Mouse (Mus musculus): ENCODE results near the gene Slc33a1.

The Slc33a1 gene

DNA sequence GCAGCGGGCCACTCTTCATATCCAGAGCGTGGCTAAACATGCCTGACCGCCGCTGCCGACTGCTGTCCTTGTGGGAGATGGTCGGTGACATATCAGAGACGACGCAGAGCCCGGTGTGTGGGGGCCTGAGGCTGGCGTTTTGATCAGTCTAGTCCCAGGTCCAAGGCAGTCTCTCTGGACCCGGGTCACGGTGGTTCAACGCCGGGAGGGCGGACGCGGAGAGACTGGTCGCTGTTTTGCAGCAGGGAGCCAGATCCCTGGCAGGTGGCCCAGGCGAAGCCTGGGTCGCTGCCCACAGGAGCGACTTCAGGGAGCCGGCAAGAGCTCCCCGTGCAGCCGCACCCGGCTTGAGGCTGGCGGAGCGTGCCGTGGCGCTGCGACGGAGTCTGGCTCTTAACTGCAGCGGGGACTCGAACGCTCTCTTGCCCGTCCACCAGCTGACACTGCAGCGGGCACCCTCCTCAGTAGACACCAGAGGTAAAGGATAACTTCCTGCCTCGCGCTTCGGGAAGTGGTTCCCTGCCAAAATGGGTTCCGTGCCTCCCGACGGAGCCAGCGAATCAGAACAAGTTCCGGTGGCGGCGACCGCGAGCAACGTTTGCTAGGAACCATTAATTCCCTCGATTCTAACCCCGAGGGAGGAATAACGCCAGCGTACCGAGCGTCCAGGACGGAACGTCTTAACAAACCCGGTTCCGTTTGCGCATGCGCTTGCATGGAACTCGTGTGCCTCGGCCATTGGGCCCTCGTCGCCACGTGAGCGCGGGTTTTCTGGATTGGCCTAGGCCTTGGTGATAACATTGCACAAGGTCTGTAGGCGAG lies at the start of gene Slc33a1:
TSS of gene Slc33a1 (minus strand) at position 669 of the 822 bp plus-strand sequence.
- TF ChIP-seq GATA4 (IDR thresholded peaks at IDR 0.05; ENCODE audit: insufficient replicate concordance, low read length): peak; percentile 44; the same call in 1 of the 2 replicates

DNA sequence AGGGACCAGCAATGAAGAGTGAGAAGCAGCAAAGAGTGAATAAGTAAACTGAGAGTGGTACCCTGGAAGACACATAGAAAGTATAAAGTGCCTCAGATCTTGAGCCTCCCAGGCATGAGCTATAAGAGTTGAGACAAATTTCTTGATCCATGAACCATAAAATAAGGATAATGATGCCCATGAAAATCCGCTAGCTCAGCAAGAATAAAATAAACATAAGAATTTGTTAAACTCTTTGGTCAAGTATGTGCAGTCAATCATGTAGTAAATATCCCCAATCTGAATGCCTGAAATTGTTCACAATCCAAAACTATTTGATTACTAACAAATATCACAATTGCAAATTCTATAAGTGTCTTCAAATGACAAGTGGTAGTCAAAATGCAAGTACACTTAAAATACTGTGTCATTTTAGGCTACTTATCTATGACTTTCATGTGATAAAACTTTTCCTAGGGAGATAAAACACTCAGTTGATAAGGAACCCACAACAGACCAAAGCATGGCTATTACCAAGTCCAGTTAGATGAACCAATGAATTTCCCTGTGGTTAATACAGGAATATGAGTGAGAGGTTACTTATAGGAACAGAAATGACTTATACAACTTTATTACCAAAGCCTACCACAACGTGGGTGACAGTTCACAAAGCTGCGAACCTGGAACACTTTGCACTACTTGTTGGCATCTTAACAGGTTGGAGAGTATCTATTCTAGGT lies 24.3 kb upstream of the Slc33a1 start:
- no peak for TF ChIP-seq GATA4 (IDR thresholded peaks at IDR 0.05; ENCODE audit: insufficient replicate concordance, low read length)

DNA sequence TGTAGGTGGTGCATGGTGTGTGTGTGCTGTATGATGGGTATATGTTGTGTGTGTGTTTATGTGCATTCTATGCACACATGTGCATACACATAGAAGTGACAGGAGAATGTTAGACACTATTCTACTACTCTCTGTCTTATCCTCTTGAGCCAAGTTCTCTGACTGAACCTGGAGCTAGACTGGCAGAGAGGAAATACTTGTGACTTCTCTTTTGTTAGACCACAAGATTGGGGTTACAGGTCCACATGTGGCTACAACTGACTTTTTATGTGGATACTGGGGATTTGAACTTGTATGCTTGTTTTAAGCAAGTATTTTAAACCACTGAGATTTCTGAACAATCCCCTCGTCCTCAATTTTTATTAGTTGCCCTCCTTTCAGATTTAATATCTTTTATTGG lies 22.1 kb upstream of the Slc33a1 start:
- TF ChIP-seq GATA4 (IDR thresholded peaks at IDR 0.05; ENCODE audit: insufficient replicate concordance, low read length): no peak

DNA sequence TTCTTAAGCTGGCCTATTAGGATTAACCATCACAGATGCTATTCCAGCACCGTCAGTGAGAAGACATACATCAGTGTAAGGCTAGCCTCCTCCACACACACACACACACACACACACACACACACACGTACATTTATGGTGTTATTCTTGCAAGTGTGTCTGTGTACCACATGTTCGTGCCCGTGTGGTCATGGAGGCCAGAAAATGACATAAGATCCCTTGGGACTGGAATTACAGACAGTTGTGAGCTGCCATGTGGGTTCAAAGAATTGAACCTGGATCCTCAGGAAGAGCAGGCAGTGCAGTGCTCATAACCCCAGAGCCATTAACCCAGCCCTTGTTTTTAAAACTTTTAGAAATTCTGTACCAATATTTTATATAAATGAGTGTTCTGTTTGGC lies 13.3 kb upstream of the Slc33a1 start:
- TF ChIP-seq GATA4 (IDR thresholded peaks at IDR 0.05; ENCODE audit: insufficient replicate concordance, low read length): no peak

DNA sequence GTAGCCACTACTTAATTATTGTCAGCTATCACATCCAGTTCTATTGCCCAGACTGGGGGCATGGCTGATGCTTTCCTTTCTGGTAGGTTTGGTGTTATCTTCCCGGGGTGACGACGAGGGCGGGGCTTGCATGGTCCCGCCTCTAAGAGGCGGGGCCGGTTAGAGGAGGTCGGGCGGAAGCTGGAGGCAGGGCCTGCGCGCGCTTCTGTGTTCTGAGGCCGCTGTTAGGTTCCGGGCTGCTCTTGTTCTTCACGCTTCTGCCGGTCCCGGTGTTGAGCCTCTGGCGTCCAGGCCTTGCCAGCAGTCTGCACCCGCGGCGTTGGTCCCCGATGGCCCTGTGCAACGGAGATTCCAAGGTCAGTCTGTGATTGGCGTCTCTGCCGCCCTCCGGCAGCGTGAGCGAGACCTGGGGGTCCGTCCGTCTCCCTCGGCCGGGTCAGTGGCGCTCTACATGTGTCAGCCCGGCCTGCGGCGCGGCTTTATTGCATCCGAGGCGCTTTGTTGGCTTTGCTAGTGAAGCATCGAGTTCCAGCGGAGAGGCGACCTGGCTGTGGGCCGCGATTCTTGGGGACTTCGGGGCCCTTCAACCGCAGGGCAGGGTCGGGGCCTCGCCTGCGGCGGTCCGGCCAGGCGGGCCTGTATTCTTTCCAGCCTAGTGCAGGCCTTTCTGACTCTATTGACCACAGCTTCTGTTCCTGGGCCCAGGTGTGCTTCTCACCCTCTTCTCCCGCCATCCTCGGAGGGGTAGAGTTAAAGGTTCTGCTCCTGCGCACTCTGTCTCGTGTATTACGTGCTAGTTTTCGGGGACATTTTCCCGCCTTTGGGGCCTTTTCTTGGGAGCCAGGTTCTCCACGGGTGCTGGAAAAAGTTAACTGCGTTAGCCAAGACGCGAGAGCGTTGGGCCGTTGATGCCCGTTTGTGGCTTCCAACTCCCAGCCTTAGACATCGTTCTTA lies 11.7 kb upstream of the Slc33a1 start, which contains the start of gene Gmps:
TSS of gene Gmps (plus strand) at position 152 of the 954 bp plus-strand sequence.
- peak; percentile 98; the same call in 1 of the 2 replicates for TF ChIP-seq GATA4 (IDR thresholded peaks at IDR 0.05; ENCODE audit: insufficient replicate concordance, low read length)

DNA sequence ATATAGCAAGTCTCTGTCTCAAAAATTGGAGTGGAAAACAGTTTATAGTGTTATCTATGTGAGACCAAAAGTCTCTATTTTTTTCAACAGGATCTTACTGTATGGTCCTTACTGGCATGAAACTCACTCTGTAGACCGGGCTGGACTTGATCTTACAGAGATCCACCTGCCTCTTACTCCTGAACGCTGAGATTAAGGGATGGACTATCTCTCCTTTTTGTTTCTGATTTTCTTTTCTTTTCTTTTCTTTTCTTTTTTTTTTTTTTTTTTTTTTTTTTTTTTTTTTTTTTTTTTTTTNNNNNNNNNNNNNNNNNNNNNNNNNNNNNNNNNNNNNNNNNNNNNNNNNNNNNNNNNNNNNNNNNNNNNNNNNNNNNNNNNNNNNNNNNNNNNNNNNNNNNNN lies 1.4 kb upstream of the Slc33a1 start:
- TF ChIP-seq GATA4 (IDR thresholded peaks at IDR 0.05; ENCODE audit: insufficient replicate concordance, low read length): no peak

DNA sequence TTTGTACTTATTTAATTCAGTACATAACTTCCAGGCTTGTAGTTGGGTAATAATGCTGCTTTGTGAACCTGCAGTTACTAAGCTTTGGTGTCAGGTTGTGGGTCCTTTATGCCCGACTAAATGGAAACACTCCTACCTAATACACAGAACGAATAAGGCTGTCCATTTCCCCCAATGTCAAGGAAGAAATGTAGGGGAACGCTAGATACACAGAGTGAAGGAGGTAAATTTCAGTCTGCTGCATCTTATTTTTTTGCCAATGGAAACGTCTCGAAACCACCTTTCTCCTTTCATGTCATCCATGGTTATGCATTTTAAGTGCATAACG lies 318 bp upstream of the Slc33a1 start:
- TF ChIP-seq GATA4 (IDR thresholded peaks at IDR 0.05; ENCODE audit: insufficient replicate concordance, low read length): no peak

DNA sequence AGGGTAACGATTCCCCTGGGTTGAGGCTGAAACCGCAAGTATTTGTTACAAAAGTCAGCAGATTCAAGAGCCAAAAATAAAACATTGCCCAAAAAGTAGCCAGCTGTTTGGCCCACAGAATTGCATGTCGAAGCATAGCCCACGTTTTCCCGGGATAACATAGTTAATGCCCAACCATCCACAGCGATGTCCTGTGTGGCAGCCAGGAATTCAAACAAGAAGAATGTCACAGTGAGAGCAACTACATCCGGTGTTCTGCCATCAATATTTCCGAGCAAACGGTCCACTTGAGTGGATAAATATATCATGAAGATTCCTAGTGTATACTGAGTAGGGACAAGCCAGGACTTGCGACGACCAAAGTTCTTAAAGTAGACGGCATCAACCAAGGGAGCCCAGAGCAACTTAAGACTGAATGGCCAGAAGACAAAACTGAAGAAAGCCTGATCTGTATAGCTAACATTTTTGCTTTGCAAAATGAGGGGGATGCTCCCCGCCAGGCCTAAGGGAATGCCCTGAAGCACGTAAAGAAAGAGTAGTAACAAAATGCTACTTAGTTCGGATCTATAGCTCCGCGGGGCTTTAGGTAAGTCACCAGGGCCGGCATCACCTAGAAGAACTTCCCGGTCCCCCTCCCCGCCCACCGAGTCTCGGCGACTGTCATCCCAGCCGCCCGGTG lies 1.0 kb downstream of the Slc33a1 start:
- TF ChIP-seq GATA4 (IDR thresholded peaks at IDR 0.05; ENCODE audit: insufficient replicate concordance, low read length): no peak

DNA sequence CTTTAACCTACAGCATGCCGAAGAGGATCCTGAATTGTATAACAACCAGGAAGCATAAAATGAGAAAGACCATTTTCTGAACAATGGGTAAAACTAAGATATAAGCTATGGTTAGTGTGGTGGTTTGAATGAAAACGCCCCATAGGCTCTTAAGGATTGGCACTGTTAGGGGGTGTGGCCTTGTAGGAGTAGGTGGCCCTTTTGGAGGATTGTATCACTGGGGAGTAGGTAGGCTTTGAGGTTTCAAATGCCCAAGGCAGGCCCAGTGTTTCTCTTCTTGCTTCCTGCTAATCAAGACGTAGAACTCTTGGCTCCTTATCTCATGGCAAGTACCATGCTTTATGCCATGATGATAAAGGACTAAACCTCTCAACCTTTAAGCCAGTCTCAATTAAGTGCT lies 14.7 kb downstream of the Slc33a1 start:
- TF ChIP-seq GATA4 (IDR thresholded peaks at IDR 0.05; ENCODE audit: insufficient replicate concordance, low read length): no peak

DNA sequence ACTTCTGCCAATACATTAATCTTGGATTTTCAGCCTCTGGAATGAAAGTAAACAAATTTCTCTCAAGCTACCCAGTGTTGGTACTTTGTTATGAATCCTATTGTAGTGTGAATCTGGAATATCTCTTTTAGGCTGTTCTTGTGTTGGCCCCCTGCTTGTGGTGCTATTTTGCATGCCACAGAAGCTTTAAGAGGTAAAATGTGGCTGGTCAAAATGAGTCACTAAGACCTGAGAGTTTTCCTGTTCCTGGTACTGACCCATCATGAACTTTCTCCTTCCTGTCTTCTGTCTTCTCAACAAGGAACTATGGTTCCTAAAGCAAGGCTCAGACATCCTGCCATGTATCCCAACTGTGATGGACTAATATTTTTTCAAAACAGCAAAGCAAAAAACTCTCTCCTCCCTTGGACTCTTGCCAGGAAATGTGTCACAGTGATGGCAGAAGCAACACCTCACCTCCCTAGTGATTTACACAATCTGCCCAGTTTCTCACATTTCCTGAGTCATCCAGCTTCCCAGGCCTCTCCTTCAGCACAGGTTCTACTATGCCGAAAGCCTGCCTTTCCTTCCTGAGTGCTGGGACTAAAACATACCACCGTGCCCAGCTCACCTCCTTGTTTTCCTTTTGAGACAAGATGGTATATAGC lies 23.2 kb downstream of the Slc33a1 start:
- no peak for TF ChIP-seq GATA4 (IDR thresholded peaks at IDR 0.05; ENCODE audit: insufficient replicate concordance, low read length)

DNA sequence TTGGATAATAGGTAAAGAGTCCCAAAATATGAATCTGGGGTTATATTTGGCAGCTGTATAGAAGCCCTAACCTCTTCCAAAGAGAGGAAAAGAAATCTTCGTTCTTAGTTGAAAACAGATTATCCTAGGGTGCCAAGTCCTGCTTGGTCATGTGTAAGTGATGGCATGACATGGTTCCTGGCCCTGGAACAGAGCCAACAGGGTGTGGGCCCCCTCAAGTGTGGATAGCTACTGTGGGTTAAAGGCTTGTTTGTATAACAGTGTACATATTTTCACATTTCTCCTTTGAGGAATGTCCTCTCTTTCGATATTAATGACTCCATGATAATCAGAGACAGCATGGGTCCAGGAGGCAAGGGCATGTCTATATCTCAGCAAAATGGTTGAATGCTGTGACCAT lies 25.6 kb downstream of the Slc33a1 start:
- no peak for TF ChIP-seq GATA4 (IDR thresholded peaks at IDR 0.05; ENCODE audit: insufficient replicate concordance, low read length)

DNA sequence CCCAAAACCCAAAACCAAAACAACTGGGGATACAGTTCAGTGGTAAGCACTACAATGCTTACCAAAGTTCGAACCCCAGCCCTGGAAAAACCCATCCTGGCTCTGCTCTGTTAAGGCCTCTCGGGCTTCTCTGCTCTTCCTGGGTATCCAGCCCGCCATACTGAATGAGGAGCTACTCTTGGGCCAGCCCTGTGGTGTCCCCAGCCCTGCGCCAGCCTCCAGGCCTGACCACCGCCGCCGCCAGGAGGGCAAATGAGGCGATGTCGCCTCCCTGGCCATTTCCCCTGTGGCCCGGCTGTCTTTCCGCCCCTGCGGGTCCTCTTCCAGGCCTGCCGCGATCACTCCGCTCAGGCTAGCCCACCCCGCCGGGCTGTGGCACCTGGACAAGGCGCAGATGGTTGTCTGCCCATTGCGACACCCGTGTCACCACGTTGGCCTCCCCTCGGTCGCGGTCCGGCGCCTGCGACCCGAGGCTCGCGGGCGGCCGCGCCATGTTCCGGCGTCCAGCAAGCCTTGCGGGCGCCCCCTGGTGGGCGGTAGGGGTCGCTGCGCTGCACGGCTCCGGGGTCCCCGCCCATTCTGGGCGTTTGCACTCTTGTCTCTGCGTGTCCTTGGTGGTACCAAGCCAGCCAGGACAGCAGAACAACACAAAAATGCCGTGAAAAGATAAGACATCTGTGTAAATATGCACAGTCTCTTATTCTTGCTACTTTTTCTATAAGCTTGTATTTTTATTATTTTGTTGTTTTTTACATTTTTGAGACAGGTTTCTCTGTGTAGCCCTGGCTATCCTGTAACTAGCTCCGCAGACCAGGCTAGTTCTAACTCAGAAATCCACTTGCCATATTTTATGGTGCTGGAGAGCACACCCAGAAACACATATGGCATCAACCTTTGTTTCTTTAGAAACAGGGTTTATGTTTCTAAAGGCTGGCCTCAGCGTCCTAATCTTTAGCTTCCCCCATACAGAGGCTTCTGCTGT lies 35.4 kb downstream of the Slc33a1 start, which contains the start of gene E130311K13Rik:
TSS of gene E130311K13Rik (minus strand) at position 595 of the 982 bp plus-strand sequence.
- TF ChIP-seq GATA4 (IDR thresholded peaks at IDR 0.05; ENCODE audit: insufficient replicate concordance, low read length): no peak

DNA sequence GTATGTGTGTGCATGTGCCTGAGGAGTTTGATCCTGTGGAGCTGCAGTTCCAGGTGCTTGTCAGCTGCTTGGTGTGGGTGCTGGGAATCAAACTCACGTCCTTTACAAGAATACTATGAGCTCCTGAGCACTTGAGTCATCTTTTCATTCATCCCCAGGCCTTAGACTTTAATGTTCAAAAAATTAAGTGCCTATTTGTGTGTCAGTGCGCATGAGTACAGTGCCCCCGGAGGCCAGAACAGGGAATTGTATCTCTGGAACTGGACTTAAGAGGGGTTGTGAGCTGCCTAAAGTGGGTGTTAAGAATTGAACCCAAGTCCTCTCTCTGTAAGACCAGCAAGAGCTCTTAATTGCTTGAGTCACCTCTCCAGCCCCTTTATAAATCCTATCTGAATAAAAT lies 44.9 kb downstream of the Slc33a1 start:
- no peak for TF ChIP-seq GATA4 (IDR thresholded peaks at IDR 0.05; ENCODE audit: insufficient replicate concordance, low read length)
